Mouse (Mus musculus): ENCODE data around the gene Cdc37. TPM values are rescaled to one million over a fixed set of nuclear protein-coding genes. Genes with fewer than 3 reads are reported as not detected.

The Cdc37 gene
- total and polyA plus RNA-seq, 3 experiments = 779 to 1,631 (median 914) TPM

- Histone ChIP-seq H3K4me3 (ENCODE audit: control insufficient read depth in 1 of 2, insufficient read depth in 1 of 2, low read depth in 2 of 2, low read length in 2 of 2) (no peak overlapping the region), H3K27me3 (ENCODE audit: control insufficient read depth in 1 of 2, insufficient read depth in 2 of 2, low read length in 2 of 2) (no peaks in the 10 kb centered on the region), H3K4me1 (ENCODE audit: control insufficient read depth in 1 of 2, insufficient read depth in 2 of 2, low read length in 2 of 2) (peaks cover 4 to 32% of the 10 kb centered on the region in 2 experiments), H3K36me3 (ENCODE audit: control insufficient read depth in 1 of 2, insufficient read depth in 2 of 2, low read length in 2 of 2) (peaks cover 3 to 27% of the 10 kb centered on the region in 2 experiments; a peak in 3 of 4 replicates), H3K79me2 (ENCODE audit: control insufficient read depth, insufficient read depth, low read length, poor library complexity) (peaks cover 8% of the 10 kb centered on the region), H3K9ac (ENCODE audit: control insufficient read depth, low read depth, low read length, poor library complexity, severe bottlenecking) (no peak overlapping the region), H3K27ac (ENCODE audit: control insufficient read depth, low read depth, low read length) (no peak overlapping the region), H3K9me3 (replicated peaks; ENCODE audit: insufficient read depth, low read length) (no peaks in the 10 kb centered on the region)
- TF ChIP-seq RCOR1 (IDR thresholded peaks at IDR 0.05; ENCODE audit: low read depth, low read length) (no peak), MEF2A (IDR thresholded peaks at IDR 0.05; ENCODE audit: extremely low read depth, insufficient replicate concordance, low read depth, low read length, poor library complexity, severe bottlenecking) (no peak), NRF1 (IDR thresholded peaks at IDR 0.05; ENCODE audit: insufficient read depth, low read depth, low read length, poor library complexity, severe bottlenecking) (no peak), TAL1 (IDR thresholded peaks at IDR 0.05; ENCODE audit: low read length) (no peak), CHD2 (IDR thresholded peaks at IDR 0.05; ENCODE audit: low read length) (no peak), JUND (IDR thresholded peaks at IDR 0.05; ENCODE audit: low read depth, low read length) (no peak), TCF12 (IDR thresholded peaks at IDR 0.05; ENCODE audit: low read depth, low read length) (no peak), POLR2A (IDR thresholded peaks at IDR 0.05; ENCODE audit: control insufficient read depth in 1 of 2, insufficient read depth in 1 of 2, low read depth in 1 of 2, low read length in 2 of 2, poor library complexity in 1 of 2) (no peak), SIN3A (IDR thresholded peaks at IDR 0.05; ENCODE audit: low read length) (no peak), CTCF (IDR thresholded peaks at IDR 0.05 in 2 of 3, conservative IDR thresholded peaks at IDR 0.05 in 1 of 3; ENCODE audit: control insufficient read depth in 1 of 3, insufficient read depth in 1 of 3, low read depth in 2 of 3, low read length in 3 of 3, poor library complexity in 1 of 3, severe bottlenecking in 1 of 3) (no peak), UBTF (IDR thresholded peaks at IDR 0.05; ENCODE audit: borderline replicate concordance, insufficient read depth, low read depth, low read length) (no peak), KAT2A (conservative IDR thresholded peaks at IDR 0.05; ENCODE audit: low read depth, low read length) (no peak), MAFK (IDR thresholded peaks at IDR 0.05; ENCODE audit: borderline replicate concordance, low read depth, low read length) (no peak), ZMIZ1 (IDR thresholded peaks at IDR 0.05; ENCODE audit: low read depth, low read length) (no peak), ETS1 (IDR thresholded peaks at IDR 0.05; ENCODE audit: low read depth, low read length) (no peak), POLR2AphosphoS5 (IDR thresholded peaks at IDR 0.05; ENCODE audit: borderline replicate concordance, low read depth, low read length) (no peak; the same call in 1 of the 2 replicates), POLR2AphosphoS2 (IDR thresholded peaks at IDR 0.05; ENCODE audit: low read length) (no peak)
- DNase-seq (ENCODE audit: low read depth, low spot score) = peak; percentile 62
Observed at GRCm38 (mm10) chr9:21133064-21133707, 16.6 kb downstream of the Cdc37 start.

GRCm38 (mm10) chr9:21132102-21132775 lies 17.5 kb downstream of the Cdc37 start:
- 0 out of 4 replicates have a peak overlapping the region, but pooled peaks have one; percentile 0 to 1 for H3K4me3 ChIP-seq (ENCODE audit: control insufficient read depth in 1 of 2, insufficient read depth in 1 of 2, low read depth in 2 of 2, low read length in 2 of 2)
- H3K27ac ChIP-seq (ENCODE audit: control insufficient read depth, low read depth, low read length) = no peak overlapping the region
- no peaks in the 10 kb centered on the region for H3K9me3 ChIP-seq (replicated peaks; ENCODE audit: insufficient read depth, low read length)
- peak; percentile 92 for DNase-seq (ENCODE audit: low read depth, low spot score)
- no peaks in the 10 kb centered on the region for H3K27me3 ChIP-seq (ENCODE audit: control insufficient read depth in 1 of 2, insufficient read depth in 2 of 2, low read length in 2 of 2)
- H3K36me3 ChIP-seq (ENCODE audit: control insufficient read depth in 1 of 2, insufficient read depth in 2 of 2, low read length in 2 of 2) = peaks cover 3 to 27% of the 10 kb centered on the region in 2 experiments; a peak in 3 of 4 replicates
- peaks cover 4 to 32% of the 10 kb centered on the region in 2 experiments for H3K4me1 ChIP-seq (ENCODE audit: control insufficient read depth in 1 of 2, insufficient read depth in 2 of 2, low read length in 2 of 2)
- H3K79me2 ChIP-seq (ENCODE audit: control insufficient read depth, insufficient read depth, low read length, poor library complexity) = peaks cover 8% of the 10 kb centered on the region
- H3K9ac ChIP-seq (ENCODE audit: control insufficient read depth, low read depth, low read length, poor library complexity, severe bottlenecking) = peak overlapping the region; percentile 10; the same call in 1 of the 2 replicates
- TF ChIP-seq CTCF (IDR thresholded peaks at IDR 0.05 in 2 of 3, conservative IDR thresholded peaks at IDR 0.05 in 1 of 3; ENCODE audit: control insufficient read depth in 1 of 3, insufficient read depth in 1 of 3, low read depth in 2 of 3, low read length in 3 of 3, poor library complexity in 1 of 3, severe bottlenecking in 1 of 3) = peak in 1 of 3 experiments; percentile 57; a peak in 2 of 6 replicates
- TF ChIP-seq TAL1 (IDR thresholded peaks at IDR 0.05; ENCODE audit: low read length) = no peak
- TF ChIP-seq POLR2A (IDR thresholded peaks at IDR 0.05; ENCODE audit: control insufficient read depth in 1 of 2, insufficient read depth in 1 of 2, low read depth in 1 of 2, low read length in 2 of 2, poor library complexity in 1 of 2) = no peak
- TF ChIP-seq ZMIZ1 (IDR thresholded peaks at IDR 0.05; ENCODE audit: low read depth, low read length) = no peak
- no peak for TF ChIP-seq E2F4 (IDR thresholded peaks at IDR 0.05; ENCODE audit: borderline replicate concordance, low read depth, low read length)
